Mouse (Mus musculus): ENCODE data around the gene Rps10. TPM values are rescaled to one million over a fixed set of nuclear protein-coding genes. Genes with fewer than 3 reads are reported as not detected.

The Rps10 gene
- polyA plus RNA-seq, 1 experiment from 2014 or later: 510 TPM

DNA sequence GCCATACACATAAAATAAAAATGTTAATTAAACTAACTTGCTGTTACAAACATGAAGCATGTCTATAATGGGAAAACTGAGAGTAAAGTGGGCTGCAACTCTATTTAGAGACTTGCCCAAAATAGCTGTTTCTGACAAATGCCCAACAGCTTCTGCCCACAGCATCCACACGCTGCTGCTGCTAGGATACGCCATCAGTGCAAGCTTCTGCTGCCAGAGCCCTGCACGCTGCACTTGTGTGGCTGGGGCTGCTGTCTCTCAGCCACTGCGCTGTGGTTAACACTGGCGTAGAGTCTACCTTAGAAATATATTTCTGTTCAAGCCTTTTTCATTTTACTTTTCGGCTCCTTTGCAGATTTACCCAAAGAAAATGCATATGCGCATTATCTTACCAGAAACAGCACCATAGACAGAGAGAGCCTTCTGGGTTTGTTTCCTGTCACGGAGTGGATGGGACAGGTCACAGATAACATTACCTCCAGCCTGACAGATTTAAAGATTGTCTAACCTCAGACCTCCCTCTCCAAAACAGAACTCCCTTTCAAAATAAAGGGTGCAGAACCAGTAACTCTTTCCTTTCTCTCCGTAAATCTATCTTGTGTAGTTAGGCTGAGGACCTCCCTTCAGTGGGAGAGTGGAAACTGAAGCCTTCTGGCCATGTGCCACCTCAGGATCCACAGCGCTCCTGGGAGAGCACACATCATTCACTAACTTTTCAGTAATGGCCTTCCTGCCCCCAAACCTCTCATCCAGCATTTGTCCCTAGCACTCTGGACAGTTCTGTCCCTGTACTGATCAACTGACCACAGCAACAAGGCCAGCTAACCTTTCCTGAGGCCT lies 25.6 kb downstream of the Rps10 start:
- Histone ChIP-seq H3K4me1 (ENCODE audit: control insufficient read depth, insufficient read depth, low read length) (peaks cover 15% of the 10 kb centered on the region), H3K4me2 (ENCODE audit: low read depth, low read length) (no peak overlapping the region), H3K9ac (replicated peaks; ENCODE audit: low read depth, low read length) (no peak overlapping the region), H3K36me3 (ENCODE audit: control insufficient read depth, insufficient read depth, low read length) (0 out of 2 replicates have a peak, but pooled peaks cover 4% of the 10 kb centered on the region), H3K9me3 (ENCODE audit: control insufficient read depth, low read length) (no peaks in the 10 kb centered on the region), H3K27ac (ENCODE audit: low read depth, low read length) (no peak overlapping the region), H3K27me3 (ENCODE audit: control insufficient read depth, insufficient read depth, low read length) (no peaks in the 10 kb centered on the region), H3K4me3 (ENCODE audit: low read depth, low read length) (no peak overlapping the region)
- no peak for ATAC-seq (ENCODE audit: low read depth)
- 75% methylated on average over 10 of the region's 10 CpGs for WGBS

DNA sequence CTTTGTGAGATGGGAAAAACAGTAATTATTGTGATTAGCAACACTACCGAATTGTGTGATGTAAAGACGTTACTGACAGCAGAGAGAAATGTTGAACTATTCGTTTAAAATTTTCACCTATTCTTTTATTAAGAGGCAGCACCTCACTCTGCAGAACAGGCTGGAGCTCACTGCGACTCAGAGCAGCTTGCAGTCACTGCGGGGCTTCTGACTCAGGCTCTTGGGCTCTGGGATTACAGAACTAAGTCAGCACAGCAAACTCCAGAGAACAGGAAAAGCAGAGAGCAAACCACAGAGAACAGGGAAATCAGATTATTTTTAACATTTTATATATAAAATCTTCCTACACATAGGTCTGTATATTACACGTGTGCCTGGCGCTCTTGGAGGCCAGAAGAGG lies 26.9 kb downstream of the Rps10 start:
- Histone ChIP-seq H3K36me3 (ENCODE audit: control insufficient read depth, insufficient read depth, low read length) (0 out of 2 replicates have a peak, but pooled peaks cover 4% of the 10 kb centered on the region), H3K4me3 (ENCODE audit: low read depth, low read length) (no peak overlapping the region), H3K4me2 (ENCODE audit: low read depth, low read length) (no peak overlapping the region), H3K9ac (replicated peaks; ENCODE audit: low read depth, low read length) (no peak overlapping the region), H3K9me3 (ENCODE audit: control insufficient read depth, low read length) (no peaks in the 10 kb centered on the region), H3K27ac (ENCODE audit: low read depth, low read length) (no peak overlapping the region), H3K4me1 (ENCODE audit: control insufficient read depth, insufficient read depth, low read length) (peaks cover 15% of the 10 kb centered on the region), H3K27me3 (ENCODE audit: control insufficient read depth, insufficient read depth, low read length) (no peaks in the 10 kb centered on the region)
- ATAC-seq (ENCODE audit: low read depth): no peak
- 84% methylated on average over 7 of the region's 7 CpGs for WGBS

DNA sequence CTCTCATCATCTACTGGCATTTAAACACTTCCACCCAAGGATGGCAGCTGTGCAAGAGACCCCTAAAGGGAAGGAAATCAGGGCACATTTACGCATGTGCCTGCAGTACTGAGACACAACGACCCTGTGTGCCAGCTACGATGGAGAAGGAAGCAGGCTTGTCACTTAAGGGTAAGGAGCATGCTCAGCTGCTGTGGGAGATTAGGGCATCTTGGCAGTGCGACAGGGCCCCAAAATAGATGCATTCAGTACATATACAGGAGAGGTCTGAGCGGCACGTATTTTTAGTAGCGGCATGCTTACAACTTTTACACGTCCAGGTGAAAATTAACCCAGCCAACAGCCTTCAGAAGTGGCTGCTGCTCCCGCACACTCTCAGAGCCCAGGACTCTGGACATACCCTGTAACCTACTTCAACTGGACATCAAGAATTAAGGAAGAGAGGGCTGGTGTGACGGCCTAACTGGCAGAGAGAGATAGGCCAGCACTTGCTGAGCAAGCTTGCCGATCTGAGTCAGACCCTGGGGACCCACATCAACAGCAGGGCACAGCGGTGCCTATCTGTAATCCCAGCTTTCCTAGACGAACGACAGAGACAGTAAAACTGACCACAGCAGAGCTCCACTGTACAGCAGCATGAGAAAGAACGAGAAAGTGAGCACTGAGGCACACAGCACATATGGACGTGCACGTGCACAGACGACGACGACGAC lies 32.8 kb downstream of the Rps10 start:
- Histone ChIP-seq H3K4me3 (ENCODE audit: low read depth, low read length) (no peak overlapping the region), H3K27ac (ENCODE audit: low read depth, low read length) (no peak overlapping the region), H3K36me3 (ENCODE audit: control insufficient read depth, insufficient read depth, low read length) (0 out of 2 replicates have a peak, but pooled peaks cover 4% of the 10 kb centered on the region), H3K27me3 (ENCODE audit: control insufficient read depth, insufficient read depth, low read length) (no peaks in the 10 kb centered on the region), H3K9me3 (ENCODE audit: control insufficient read depth, low read length) (no peaks in the 10 kb centered on the region), H3K9ac (replicated peaks; ENCODE audit: low read depth, low read length) (no peak overlapping the region), H3K4me2 (ENCODE audit: low read depth, low read length) (no peak overlapping the region), H3K4me1 (ENCODE audit: control insufficient read depth, insufficient read depth, low read length) (peaks cover 36% of the 10 kb centered on the region)
- ATAC-seq (ENCODE audit: low read depth): no peak
- 61% methylated on average over 21 of the region's 21 CpGs for WGBS

DNA sequence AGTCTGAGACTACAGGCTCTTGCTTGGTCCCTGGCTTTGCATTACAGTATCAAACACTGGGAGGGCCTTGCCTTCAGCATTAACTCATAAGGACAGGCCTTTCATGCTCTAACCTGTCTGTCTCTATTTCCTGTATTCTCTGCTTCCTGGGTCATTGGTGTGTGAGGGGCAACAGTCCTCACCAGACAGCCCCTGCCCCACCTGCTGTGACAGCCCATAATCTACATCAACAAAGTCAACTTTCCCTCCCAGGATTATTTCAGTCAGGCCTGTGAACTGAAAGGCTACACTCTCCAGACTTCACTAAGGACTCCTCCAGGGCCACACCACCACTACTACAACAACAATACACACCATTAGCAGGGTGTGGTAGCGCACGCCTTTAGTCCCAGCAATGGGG lies 33.4 kb downstream of the Rps10 start:
- Histone ChIP-seq H3K27ac (ENCODE audit: low read depth, low read length) (no peak overlapping the region), H3K9me3 (ENCODE audit: control insufficient read depth, low read length) (no peaks in the 10 kb centered on the region), H3K4me2 (ENCODE audit: low read depth, low read length) (no peak overlapping the region), H3K4me1 (ENCODE audit: control insufficient read depth, insufficient read depth, low read length) (peaks cover 36% of the 10 kb centered on the region), H3K27me3 (ENCODE audit: control insufficient read depth, insufficient read depth, low read length) (no peaks in the 10 kb centered on the region), H3K9ac (replicated peaks; ENCODE audit: low read depth, low read length) (no peak overlapping the region), H3K4me3 (ENCODE audit: low read depth, low read length) (no peak overlapping the region), H3K36me3 (ENCODE audit: control insufficient read depth, insufficient read depth, low read length) (0 out of 2 replicates have a peak, but pooled peaks cover under 1% of the 10 kb centered on the region)
- WGBS: 77% methylated on average over 2 of the region's 2 CpGs
- ATAC-seq (ENCODE audit: low read depth): no peak

DNA sequence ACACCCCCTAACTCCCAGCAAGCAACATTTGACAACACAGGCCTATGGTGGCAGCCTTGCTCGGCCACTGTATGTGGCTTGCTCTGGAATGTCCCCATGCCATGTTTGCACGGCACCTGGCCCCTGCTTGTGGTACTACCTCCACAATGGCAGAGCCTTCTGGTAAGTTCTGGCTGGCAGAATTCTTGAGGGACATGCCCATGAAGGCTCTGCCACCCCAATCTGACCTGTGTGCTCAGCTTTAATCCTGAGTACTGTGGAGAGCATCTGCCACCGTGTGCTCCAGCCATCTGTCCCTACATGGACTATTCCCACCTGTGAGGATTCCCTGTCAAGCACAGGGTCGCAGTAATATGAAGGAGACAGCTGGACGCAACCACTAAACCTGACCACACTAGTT lies 35.6 kb downstream of the Rps10 start:
- no peak for ATAC-seq (ENCODE audit: low read depth)
- H3K36me3 ChIP-seq (ENCODE audit: control insufficient read depth, insufficient read depth, low read length): peaks cover 2% of the 10 kb centered on the region; the same call in 1 of the 2 replicates
- no peak overlapping the region for H3K27ac ChIP-seq (ENCODE audit: low read depth, low read length)
- no peak overlapping the region for H3K9ac ChIP-seq (replicated peaks; ENCODE audit: low read depth, low read length)
- WGBS: 65% methylated on average over 5 of the region's 5 CpGs
- H3K4me3 ChIP-seq (ENCODE audit: low read depth, low read length): no peak overlapping the region
- peaks cover 36% of the 10 kb centered on the region for H3K4me1 ChIP-seq (ENCODE audit: control insufficient read depth, insufficient read depth, low read length)
- H3K27me3 ChIP-seq (ENCODE audit: control insufficient read depth, insufficient read depth, low read length): no peaks in the 10 kb centered on the region
- H3K4me2 ChIP-seq (ENCODE audit: low read depth, low read length): no peak overlapping the region
- no peaks in the 10 kb centered on the region for H3K9me3 ChIP-seq (ENCODE audit: control insufficient read depth, low read length)

DNA sequence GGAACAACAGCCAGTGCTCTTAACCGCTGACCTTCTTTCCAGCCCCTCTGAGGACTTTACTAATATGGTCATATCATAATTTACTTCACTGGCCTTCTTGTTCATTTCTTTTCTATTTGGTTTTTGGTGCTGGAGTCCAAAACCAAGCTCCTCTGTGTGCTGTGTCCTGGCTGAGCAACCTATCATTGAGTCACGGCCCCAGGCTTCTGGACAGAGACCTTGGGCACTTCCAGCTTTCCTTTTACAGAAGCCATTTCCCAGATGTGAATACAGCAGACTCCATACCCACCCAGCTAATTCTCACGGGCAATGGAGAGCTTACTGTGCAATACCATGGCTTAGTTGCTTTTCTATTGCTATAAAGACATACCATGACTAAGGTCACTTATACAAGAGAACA lies 36.2 kb downstream of the Rps10 start:
- 83% methylated on average over 3 of the region's 3 CpGs for whole genome bisulfite sequencing
- Histone ChIP-seq H3K36me3 (ENCODE audit: control insufficient read depth, insufficient read depth, low read length) (peaks cover 7% of the 10 kb centered on the region), H3K4me2 (ENCODE audit: low read depth, low read length) (no peak overlapping the region), H3K4me1 (ENCODE audit: control insufficient read depth, insufficient read depth, low read length) (peaks cover 36% of the 10 kb centered on the region), H3K27ac (ENCODE audit: low read depth, low read length) (no peak overlapping the region), H3K4me3 (ENCODE audit: low read depth, low read length) (no peak overlapping the region), H3K9me3 (ENCODE audit: control insufficient read depth, low read length) (no peaks in the 10 kb centered on the region), H3K9ac (replicated peaks; ENCODE audit: low read depth, low read length) (no peak overlapping the region), H3K27me3 (ENCODE audit: control insufficient read depth, insufficient read depth, low read length) (no peaks in the 10 kb centered on the region)
- ATAC-seq (ENCODE audit: low read depth): no peak

DNA sequence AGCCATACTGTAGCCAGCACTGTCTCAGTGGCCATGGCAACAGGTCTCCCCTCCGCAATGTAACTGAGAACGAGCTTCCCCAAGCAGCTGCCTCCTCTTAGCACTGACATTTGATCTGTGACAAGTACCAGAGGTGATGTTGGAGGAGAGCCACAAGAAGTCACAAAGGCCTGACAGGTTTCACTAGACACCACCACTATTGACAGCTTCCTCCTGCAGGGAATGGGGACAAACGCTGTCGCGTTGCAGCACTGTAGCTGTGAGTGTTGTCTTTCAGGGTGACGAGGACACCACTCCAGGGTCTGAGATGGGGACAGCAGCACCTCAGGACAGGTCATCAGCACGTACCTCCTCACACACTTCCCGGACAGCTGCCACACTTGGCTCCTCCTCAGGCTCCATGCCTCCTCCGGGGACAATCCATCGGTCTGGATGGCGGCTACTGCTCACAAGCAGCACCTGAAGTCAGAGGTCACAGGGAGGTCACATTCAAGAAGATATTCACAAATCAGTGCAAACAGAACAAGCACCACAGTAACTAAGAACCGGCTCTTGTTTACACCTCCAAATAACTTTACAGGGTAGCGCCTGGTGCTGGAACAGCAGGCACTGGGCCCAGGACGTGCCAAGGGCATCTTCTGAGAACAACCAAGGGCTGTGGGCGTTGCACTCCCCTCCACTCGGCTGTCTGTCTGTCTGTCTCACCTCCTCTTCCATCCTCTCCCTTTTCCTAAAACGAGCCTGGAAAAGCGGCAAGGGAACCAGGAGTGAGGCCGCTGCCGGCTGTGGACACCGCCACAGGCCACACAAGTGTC lies 39.9 kb downstream of the Rps10 start:
- Histone ChIP-seq H3K27me3 (ENCODE audit: control insufficient read depth, insufficient read depth, low read length) (no peaks in the 10 kb centered on the region), H3K4me1 (ENCODE audit: control insufficient read depth, insufficient read depth, low read length) (peaks cover 11% of the 10 kb centered on the region; the same call in 1 of the 2 replicates), H3K4me3 (ENCODE audit: low read depth, low read length) (no peak overlapping the region), H3K9me3 (ENCODE audit: control insufficient read depth, low read length) (no peaks in the 10 kb centered on the region), H3K4me2 (ENCODE audit: low read depth, low read length) (no peak overlapping the region), H3K27ac (ENCODE audit: low read depth, low read length) (no peak overlapping the region), H3K36me3 (ENCODE audit: control insufficient read depth, insufficient read depth, low read length) (peaks cover 27% of the 10 kb centered on the region), H3K9ac (replicated peaks; ENCODE audit: low read depth, low read length) (no peak overlapping the region)
- 84% methylated on average over 21 of the region's 21 CpGs for WGBS
- no peak for ATAC-seq (ENCODE audit: low read depth)

DNA sequence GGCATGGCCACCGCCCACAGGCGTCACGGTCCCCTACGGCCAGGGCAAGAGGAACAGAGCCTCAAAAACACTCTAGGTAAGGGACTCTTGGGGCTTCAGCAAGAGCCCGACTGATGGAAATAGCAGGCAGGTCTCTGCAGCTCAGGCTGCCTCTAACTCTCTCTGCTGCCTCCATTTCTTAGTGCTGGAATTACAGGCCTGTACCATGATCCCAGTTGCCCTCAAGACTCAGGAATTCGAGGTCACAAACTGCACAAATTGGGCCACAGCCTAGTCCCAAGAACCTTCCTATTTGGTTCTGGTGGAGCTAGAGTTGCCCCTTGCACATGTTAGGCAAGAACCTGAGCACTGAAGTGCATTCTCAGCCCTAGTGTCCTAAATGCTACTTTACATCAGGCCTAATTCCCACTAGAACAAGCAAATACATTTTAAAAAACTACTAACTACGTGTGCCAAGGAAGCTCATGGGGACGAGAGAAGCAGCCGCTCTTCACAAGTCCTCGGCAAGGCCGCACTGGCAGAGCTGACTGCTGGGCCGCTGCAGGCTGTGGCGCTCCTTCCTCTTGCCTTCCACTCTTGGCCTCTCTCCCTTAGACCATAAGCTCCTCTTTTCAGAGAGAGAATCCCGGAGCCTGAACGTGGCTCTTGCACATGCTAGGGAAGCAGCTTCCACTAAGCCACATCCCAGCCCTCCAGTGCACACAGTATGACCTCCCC lies 40.7 kb downstream of the Rps10 start:
- H3K36me3 ChIP-seq (ENCODE audit: control insufficient read depth, insufficient read depth, low read length): peaks cover 27% of the 10 kb centered on the region
- peaks cover 3% of the 10 kb centered on the region; the same call in 1 of the 2 replicates for H3K4me1 ChIP-seq (ENCODE audit: control insufficient read depth, insufficient read depth, low read length)
- H3K9me3 ChIP-seq (ENCODE audit: control insufficient read depth, low read length): no peaks in the 10 kb centered on the region

More for the DNA sequence above, 40.7 kb downstream of the Rps10 start:
- no peak for ATAC-seq (ENCODE audit: low read depth)
- Histone ChIP-seq H3K4me3 (ENCODE audit: low read depth, low read length) (no peak overlapping the region), H3K9ac (replicated peaks; ENCODE audit: low read depth, low read length) (no peak overlapping the region), H3K27me3 (ENCODE audit: control insufficient read depth, insufficient read depth, low read length) (no peaks in the 10 kb centered on the region), H3K27ac (ENCODE audit: low read depth, low read length) (no peak overlapping the region), H3K4me2 (ENCODE audit: low read depth, low read length) (no peak overlapping the region)
- 88% methylated on average over 15 of the region's 15 CpGs for WGBS

Data from neural tube, embryonic 14.5 days (tissue).